Mouse (Mus musculus): ENCODE measurements around the gene Ranbp10. TPM values are rescaled to one million over a fixed set of nuclear protein-coding genes. Genes with fewer than 3 reads are reported as not detected.

Ranbp10 gene
- total and polyA plus RNA-seq, 2 experiments: 19.7 to 37.1 TPM

DNA sequence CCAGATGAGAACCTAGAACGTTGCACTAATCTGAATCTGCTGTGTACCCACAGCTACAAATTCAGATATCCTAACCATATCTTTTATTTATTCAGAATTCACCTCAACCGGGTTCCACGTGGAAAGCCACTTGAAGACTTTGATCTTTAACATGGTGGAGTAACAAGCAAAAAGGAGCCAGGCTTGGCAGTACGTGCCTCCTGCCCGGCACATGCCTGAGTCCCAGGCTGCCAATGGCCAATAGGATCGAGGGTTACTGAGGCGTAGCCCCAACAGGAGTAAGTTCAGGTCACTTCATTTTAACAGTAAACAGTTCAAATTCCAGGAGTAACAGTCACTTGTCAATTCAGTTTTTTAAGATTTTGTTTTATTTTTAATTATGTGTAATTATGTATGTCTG is 22.4 kb downstream of the Ranbp10 start:
- 19% methylated on average over 7 of the region's 7 CpGs for WGBS

GRCm38 (mm10) chr8:105801153-105801904 is 25.8 kb downstream of the Ranbp10 start:
- WGBS: 90% methylated on average over 6 of the region's 6 CpGs
- no peak for TF ChIP-seq CTCF (IDR thresholded peaks at IDR 0.05; ENCODE audit: low read depth, low read length)
- no peak for DNase-seq (ENCODE audit: extremely low read depth, low read depth, low spot score)
- Histone ChIP-seq H3K9ac (ENCODE audit: low read depth, low read length) (no peak overlapping the region), H3K79me2 (ENCODE audit: control insufficient read depth, insufficient read depth, low read length) (peaks cover 12% of the 10 kb centered on the region; the same call in 1 of the 2 replicates), H3K27ac (replicated peaks; ENCODE audit: insufficient read depth, low read depth, low read length) (peak overlapping the region; percentile 52), H3K36me3 (ENCODE audit: control insufficient read depth, insufficient read depth, low read length) (peaks cover 7% of the 10 kb centered on the region; the same call in 1 of the 2 replicates), H3K27me3 (ENCODE audit: control insufficient read depth, insufficient read depth, low read length) (no peaks in the 10 kb centered on the region), H3K4me1 (ENCODE audit: control insufficient read depth, insufficient read depth, low read length) (peaks cover 34% of the 10 kb centered on the region), H3K4me3 (ENCODE audit: insufficient read depth, low read depth, low read length) (no peak overlapping the region)

More for the DNA sequence above, 22.4 kb downstream of the Ranbp10 start:
- Histone ChIP-seq H3K4me3 (ENCODE audit: insufficient read depth, low read depth, low read length) (no peak overlapping the region), H3K79me2 (ENCODE audit: control insufficient read depth, insufficient read depth, low read length) (peaks cover 24% of the 10 kb centered on the region; the same call in 1 of the 2 replicates), H3K4me1 (ENCODE audit: control insufficient read depth, insufficient read depth, low read length) (peaks cover 39% of the 10 kb centered on the region), H3K9ac (ENCODE audit: low read depth, low read length) (peak overlapping the region; percentile 69), H3K36me3 (ENCODE audit: control insufficient read depth, insufficient read depth, low read length) (peaks cover 5% of the 10 kb centered on the region), H3K27me3 (ENCODE audit: control insufficient read depth, insufficient read depth, low read length) (no peaks in the 10 kb centered on the region), H3K27ac (replicated peaks; ENCODE audit: insufficient read depth, low read depth, low read length) (peak overlapping the region; percentile 100)
- DNase-seq (ENCODE audit: extremely low read depth, low read depth, low spot score): peak; percentile 100
- TF ChIP-seq POLR2A (IDR thresholded peaks at IDR 0.05; ENCODE audit: extremely low read depth, insufficient read depth, low read length) (no peak), CTCF (IDR thresholded peaks at IDR 0.05; ENCODE audit: low read depth, low read length) (no peak)

DNA sequence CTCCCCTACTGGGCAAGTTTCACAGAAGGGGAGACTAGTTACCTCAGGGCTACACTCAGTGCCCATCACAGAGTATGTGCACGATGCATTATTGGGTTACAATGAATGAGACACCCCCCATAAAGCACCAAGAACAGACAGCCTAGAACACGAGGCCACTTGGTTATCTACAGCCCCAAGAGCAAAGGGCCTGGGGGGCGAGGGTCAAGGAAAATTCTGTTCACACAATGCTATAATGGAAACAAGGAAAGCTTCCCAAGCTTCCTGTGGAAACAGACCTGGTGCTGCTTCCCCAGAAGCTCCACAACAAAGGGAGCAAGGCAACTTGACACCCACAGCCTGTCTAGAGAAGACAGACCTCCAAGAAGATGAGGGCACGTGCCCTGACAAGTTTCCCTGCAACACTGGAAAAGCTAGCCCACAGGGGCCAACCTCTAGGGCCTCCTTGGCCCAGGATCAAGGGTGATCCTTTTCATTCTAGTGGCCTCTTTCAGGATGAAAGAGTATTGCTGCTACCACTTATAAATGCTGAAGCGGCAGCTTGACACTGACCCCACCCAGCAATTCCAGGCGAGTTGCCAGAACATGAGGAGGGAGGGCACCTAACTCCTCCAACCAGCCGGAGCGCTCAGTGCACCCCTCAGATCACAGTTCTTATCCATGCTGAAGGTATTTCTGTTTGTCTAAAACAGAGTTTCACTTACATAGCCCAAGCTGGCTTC is 27.9 kb downstream of the Ranbp10 start:
- 25% methylated on average over 8 of the region's 8 CpGs for WGBS
- no peak overlapping the region for H3K4me3 ChIP-seq (ENCODE audit: insufficient read depth, low read depth, low read length)
- H3K9ac ChIP-seq (ENCODE audit: low read depth, low read length): peak overlapping the region; percentile 12; the same call in 1 of the 2 replicates
- H3K79me2 ChIP-seq (ENCODE audit: control insufficient read depth, insufficient read depth, low read length): peaks cover 17% of the 10 kb centered on the region; the same call in 1 of the 2 replicates
- H3K27me3 ChIP-seq (ENCODE audit: control insufficient read depth, insufficient read depth, low read length): no peaks in the 10 kb centered on the region
- peaks cover 31% of the 10 kb centered on the region for H3K4me1 ChIP-seq (ENCODE audit: control insufficient read depth, insufficient read depth, low read length)
- peak; percentile 79 for DNase-seq (ENCODE audit: extremely low read depth, low read depth, low spot score)
- peaks cover 2% of the 10 kb centered on the region; the same call in 1 of the 2 replicates for H3K36me3 ChIP-seq (ENCODE audit: control insufficient read depth, insufficient read depth, low read length)
- H3K27ac ChIP-seq (replicated peaks; ENCODE audit: insufficient read depth, low read depth, low read length): peak overlapping the region; percentile 93
- TF ChIP-seq POLR2A (IDR thresholded peaks at IDR 0.05; ENCODE audit: extremely low read depth, insufficient read depth, low read length) (no peak), CTCF (IDR thresholded peaks at IDR 0.05; ENCODE audit: low read depth, low read length) (no peak)

DNA sequence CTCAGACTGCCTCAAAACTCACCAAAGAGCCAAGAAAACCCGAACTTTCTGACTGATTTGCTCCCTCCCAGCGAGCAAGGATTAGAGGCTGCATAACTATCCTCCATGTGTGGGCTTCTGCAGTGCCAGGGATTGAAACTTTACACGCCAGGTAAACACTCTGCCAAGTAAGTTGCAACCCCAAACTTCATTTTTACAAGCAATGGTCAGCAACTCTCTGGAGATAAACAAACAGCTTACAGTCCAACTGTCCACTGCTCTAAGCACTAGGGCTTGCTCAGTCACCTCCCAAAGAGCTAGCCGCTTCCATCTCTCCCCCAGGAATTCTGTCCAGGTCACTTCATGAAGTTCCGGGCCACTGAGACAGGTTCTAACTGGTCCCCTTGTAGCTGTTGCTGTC is 28.7 kb downstream of the Ranbp10 start:
- H3K9ac ChIP-seq (ENCODE audit: low read depth, low read length): peak overlapping the region; percentile 39
- peaks cover 24% of the 10 kb centered on the region; the same call in 1 of the 2 replicates for H3K79me2 ChIP-seq (ENCODE audit: control insufficient read depth, insufficient read depth, low read length)
- H3K4me3 ChIP-seq (ENCODE audit: insufficient read depth, low read depth, low read length): no peak overlapping the region
- TF ChIP-seq CTCF (IDR thresholded peaks at IDR 0.05; ENCODE audit: low read depth, low read length) (no peak), POLR2A (IDR thresholded peaks at IDR 0.05; ENCODE audit: extremely low read depth, insufficient read depth, low read length) (no peak)
- WGBS: 28% methylated on average over 5 of the region's 5 CpGs
- no peaks in the 10 kb centered on the region for H3K27me3 ChIP-seq (ENCODE audit: control insufficient read depth, insufficient read depth, low read length)
- peak overlapping the region; percentile 93 for H3K27ac ChIP-seq (replicated peaks; ENCODE audit: insufficient read depth, low read depth, low read length)
- DNase-seq (ENCODE audit: extremely low read depth, low read depth, low spot score): peak; percentile 88
- peaks cover 36% of the 10 kb centered on the region for H3K4me1 ChIP-seq (ENCODE audit: control insufficient read depth, insufficient read depth, low read length)
- H3K36me3 ChIP-seq (ENCODE audit: control insufficient read depth, insufficient read depth, low read length): peaks cover 2% of the 10 kb centered on the region; the same call in 1 of the 2 replicates

DNA sequence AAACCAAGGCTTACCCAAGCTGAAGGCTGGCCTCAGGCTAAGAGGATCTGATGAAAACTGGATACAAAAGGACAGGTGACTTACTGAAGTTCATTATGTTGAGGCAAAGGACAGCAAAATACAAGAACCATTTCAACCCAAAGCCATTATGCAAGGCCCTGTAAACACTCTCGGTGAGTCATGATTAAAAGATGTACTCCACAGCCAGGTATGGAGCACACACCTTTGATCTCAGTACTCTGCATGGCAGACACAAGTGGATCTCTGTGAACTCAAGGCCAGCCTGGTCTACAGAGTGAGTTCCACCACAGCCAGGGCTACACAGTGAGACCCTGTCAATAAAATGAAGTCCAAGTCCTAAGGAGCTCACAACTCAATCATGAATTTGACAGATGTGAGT is 31.4 kb downstream of the Ranbp10 start:
- H3K27me3 ChIP-seq (ENCODE audit: control insufficient read depth, insufficient read depth, low read length): no peaks in the 10 kb centered on the region
- WGBS: 35% methylated on average over 1 of the region's 1 CpGs
- peaks cover 24% of the 10 kb centered on the region; the same call in 1 of the 2 replicates for H3K79me2 ChIP-seq (ENCODE audit: control insufficient read depth, insufficient read depth, low read length)
- DNase-seq (ENCODE audit: extremely low read depth, low read depth, low spot score): peak; percentile 67
- H3K27ac ChIP-seq (replicated peaks; ENCODE audit: insufficient read depth, low read depth, low read length): peak overlapping the region; percentile 17
- H3K4me1 ChIP-seq (ENCODE audit: control insufficient read depth, insufficient read depth, low read length): peaks cover 39% of the 10 kb centered on the region
- no peak for TF ChIP-seq CTCF (IDR thresholded peaks at IDR 0.05; ENCODE audit: low read depth, low read length)
- TF ChIP-seq POLR2A (IDR thresholded peaks at IDR 0.05; ENCODE audit: extremely low read depth, insufficient read depth, low read length): no peak
- no peak overlapping the region for H3K4me3 ChIP-seq (ENCODE audit: insufficient read depth, low read depth, low read length)
- H3K9ac ChIP-seq (ENCODE audit: low read depth, low read length): no peak overlapping the region
- peaks cover 2% of the 10 kb centered on the region; the same call in 1 of the 2 replicates for H3K36me3 ChIP-seq (ENCODE audit: control insufficient read depth, insufficient read depth, low read length)
